ENCODE assay signal across 24 mouse cellular contexts in the genomic region with DNA sequence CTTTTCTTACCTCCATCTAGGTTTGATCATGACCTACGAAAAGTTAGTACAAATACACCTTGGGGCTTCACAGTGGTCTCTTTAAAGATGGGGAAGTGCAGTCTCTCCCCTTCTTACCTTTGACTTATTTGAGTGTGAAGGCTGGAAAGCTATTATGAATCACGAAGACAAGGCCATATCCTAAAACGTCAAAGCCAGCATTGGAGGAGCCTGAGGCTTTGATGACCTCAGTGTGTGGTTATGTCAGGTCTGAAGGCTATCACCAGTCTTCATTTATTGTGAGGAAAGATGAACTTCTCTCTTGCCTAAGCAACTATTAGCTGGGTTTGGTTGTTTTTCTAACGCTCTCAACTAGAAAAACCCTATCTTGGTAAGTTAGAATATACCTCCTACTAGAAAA.
"Had no signal": no experiment of that assay in that cellular context is flagged by ENCODE, and none has a peak within 500 bp of the region (broad histone marks: within the 10 kb centered on the region; RNA-seq: fewer than 3 reads in every experiment).

No protein-coding gene starts in this region.

- H3K4me3 ChIP-seq: heart, embryonic 10.5 days; heart, embryonic 12.5 days; hindbrain, embryonic 10.5 days; hindbrain, embryonic 12.5 days; intestine, embryonic 15.5 days; layer of hippocampus, adult 2 months; left cerebral cortex, adult 2 months; limb, embryonic 10.5 days; limb, embryonic 12.5 days; liver, embryonic 13.5 days; liver, embryonic 15.5 days had no signal

- H3K4me1 ChIP-seq: heart, embryonic 10.5 days; hindbrain, embryonic 10.5 days; hindbrain, embryonic 12.5 days; intestine, embryonic 15.5 days; limb, embryonic 10.5 days; limb, embryonic 12.5 days; liver, embryonic 13.5 days; liver, embryonic 15.5 days had no signal

- DNase-seq: gastrocnemius, postnatal 10 days; gastrocnemius, postnatal 25 days; heart, adult 18-20 months; heart, postnatal 10 days; heart, postnatal 4 days; kidney, adult 18-20 months; kidney, adult 8-10 months; kidney, postnatal 10 days; kidney, postnatal 25 days; kidney, postnatal 4 days; liver; liver, embryonic 13.5 days; liver, postnatal 0 days had no signal

- H3K27ac ChIP-seq: heart, embryonic 10.5 days; hindbrain, embryonic 10.5 days; hindbrain, embryonic 12.5 days; hindbrain, embryonic 14.5 days; intestine, embryonic 15.5 days; layer of hippocampus, adult 2 months; left cerebral cortex, adult 2 months; limb, embryonic 10.5 days; limb, embryonic 12.5 days; liver, embryonic 13.5 days; liver, embryonic 15.5 days had no signal

- H3K36me3 ChIP-seq: heart, embryonic 12.5 days; hindbrain, embryonic 10.5 days; hindbrain, embryonic 12.5 days; intestine, embryonic 15.5 days; limb, embryonic 10.5 days; limb, embryonic 12.5 days; liver, embryonic 13.5 days; liver, embryonic 15.5 days had no signal

- H3K9me3 ChIP-seq: heart, embryonic 10.5 days; heart, embryonic 12.5 days; hindbrain, embryonic 10.5 days; hindbrain, embryonic 12.5 days; intestine, embryonic 15.5 days; limb, embryonic 10.5 days; limb, embryonic 12.5 days; liver, embryonic 13.5 days; liver, embryonic 15.5 days had no signal

- H3K27me3 ChIP-seq: heart, embryonic 12.5 days; hindbrain, embryonic 12.5 days; intestine, embryonic 15.5 days; limb, embryonic 12.5 days; liver, embryonic 13.5 days; liver, embryonic 15.5 days had no signal
